Mouse (Mus musculus): Measurements from ENCODE around the gene Dennd2d.

DNA sequence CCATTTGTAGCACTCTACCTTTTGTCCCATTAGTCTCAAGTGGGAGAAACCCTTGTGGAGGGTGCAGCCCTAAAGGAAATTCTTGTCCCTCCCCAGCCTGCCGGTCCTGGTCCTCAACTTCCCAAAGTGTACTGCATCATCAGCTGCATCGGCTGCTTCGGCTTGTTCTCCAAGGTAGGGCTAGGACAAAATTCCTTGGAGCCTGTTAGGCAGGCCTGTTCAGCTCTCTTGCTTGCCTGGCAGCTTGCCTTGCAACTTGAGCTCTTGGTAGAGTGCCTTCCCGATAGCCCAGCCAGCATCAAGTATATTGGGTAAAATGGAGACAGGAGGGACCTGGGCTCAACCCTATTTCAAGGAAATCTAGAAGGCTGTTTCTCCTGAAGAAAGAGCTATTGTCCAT, 8.0 kb downstream of the Dennd2d start:
- TF ChIP-seq CTCF (IDR thresholded peaks at IDR 0.05; ENCODE audit: borderline replicate concordance, insufficient read depth, low read length) (no peak), POLR2A (IDR thresholded peaks at IDR 0.05; ENCODE audit: low read depth, low read length) (no peak)
